Mouse (Mus musculus): ENCODE results near the gene Arvcf.

DNA sequence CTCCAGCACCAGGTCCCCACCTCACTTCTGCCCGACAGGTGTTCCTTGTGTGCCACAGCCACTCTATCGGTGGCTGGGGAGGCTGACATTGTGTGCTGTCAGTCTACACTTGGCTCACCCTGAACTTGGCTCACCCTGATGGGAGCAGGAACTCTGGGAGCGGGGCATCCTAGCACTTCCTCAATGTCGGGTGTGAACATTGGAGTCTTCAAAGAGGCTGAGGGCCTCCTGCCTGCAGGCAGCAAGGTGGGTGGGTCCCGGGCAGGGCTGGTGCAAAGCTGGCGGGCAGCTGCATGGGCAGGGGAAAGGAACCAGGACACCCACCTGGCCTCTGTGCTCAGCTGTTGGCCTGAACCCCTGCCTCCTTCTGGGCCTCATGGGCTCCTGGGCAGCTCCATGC, 88.1 kb downstream of the Arvcf start:
- TF ChIP-seq CTCF (IDR thresholded peaks at IDR 0.05; ENCODE audit: low read depth): no peak
- TF ChIP-seq EP300 (optimal IDR thresholded peaks at IDR 0.05): no peak
